Mouse (Mus musculus): ENCODE data around the gene Slco3a1. TPM values are rescaled to one million over a fixed set of nuclear protein-coding genes. Genes with fewer than 3 reads are reported as not detected.

Slco3a1 gene
- polyA plus RNA-seq, 1 experiment from 2014 or later = 14.9 TPM

GRCm38 (mm10) chr7:74505635-74506034 is 48.9 kb downstream of the Slco3a1 start:
- Histone ChIP-seq H3K36me3 (no peaks in the 10 kb centered on the region), H3K4me1 (replicated peaks) (peaks cover 5% of the 10 kb centered on the region), H3K4me2 (no peak overlapping the region), H3K9me3 (replicated peaks) (no peaks in the 10 kb centered on the region), H3K9ac (no peak overlapping the region), H3K4me3 (no peak overlapping the region), H3K27ac (no peak overlapping the region), H3K27me3 (no peaks in the 10 kb centered on the region)
- no peak for ATAC-seq (replicated peaks; ENCODE audit: insufficient number of reproducible peaks, insufficient read depth, low FRiP score, low read depth)
- 75% methylated on average over 10 of the region's 10 CpGs for WGBS

GRCm38 (mm10) chr7:74501187-74501586 is 53.4 kb downstream of the Slco3a1 start:
- WGBS = 76% methylated on average over 10 of the region's 10 CpGs
- H3K4me1 ChIP-seq (replicated peaks) = no peaks in the 10 kb centered on the region
- H3K36me3 ChIP-seq = no peaks in the 10 kb centered on the region
- no peaks in the 10 kb centered on the region for H3K9me3 ChIP-seq (replicated peaks)
- H3K27ac ChIP-seq = no peak overlapping the region
- ATAC-seq (replicated peaks; ENCODE audit: insufficient number of reproducible peaks, insufficient read depth, low FRiP score, low read depth) = no peak
- no peak overlapping the region for H3K9ac ChIP-seq
- H3K4me3 ChIP-seq = no peak overlapping the region
- no peaks in the 10 kb centered on the region for H3K27me3 ChIP-seq
- no peak overlapping the region for H3K4me2 ChIP-seq

DNA sequence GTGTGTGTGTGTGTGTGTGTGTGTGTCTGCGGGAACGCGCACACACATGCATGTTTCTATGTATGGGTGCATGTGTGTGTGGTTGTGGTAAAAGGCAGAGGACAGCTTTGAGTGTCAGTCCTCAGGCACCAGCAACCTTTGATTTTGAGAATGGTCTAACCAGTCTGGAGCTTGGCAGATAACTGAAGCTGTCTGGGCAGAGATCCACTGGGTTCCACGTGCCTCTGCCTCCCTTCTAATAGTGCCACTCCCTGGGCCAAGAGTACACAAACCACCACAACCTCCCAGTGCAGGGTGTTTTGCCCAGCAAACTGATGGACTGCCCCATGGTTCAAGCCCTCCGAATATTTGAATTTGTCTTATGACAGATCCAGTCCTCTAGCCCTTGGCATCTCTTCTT is 55.1 kb downstream of the Slco3a1 start:
- Histone ChIP-seq H3K36me3 (no peaks in the 10 kb centered on the region), H3K4me1 (replicated peaks) (no peaks in the 10 kb centered on the region), H3K4me3 (no peak overlapping the region), H3K4me2 (no peak overlapping the region), H3K27ac (no peak overlapping the region), H3K9me3 (replicated peaks) (no peaks in the 10 kb centered on the region), H3K27me3 (no peaks in the 10 kb centered on the region), H3K9ac (no peak overlapping the region)
- 86% methylated on average over 5 of the region's 5 CpGs for WGBS
- ATAC-seq (replicated peaks; ENCODE audit: insufficient number of reproducible peaks, insufficient read depth, low FRiP score, low read depth) = no peak

DNA sequence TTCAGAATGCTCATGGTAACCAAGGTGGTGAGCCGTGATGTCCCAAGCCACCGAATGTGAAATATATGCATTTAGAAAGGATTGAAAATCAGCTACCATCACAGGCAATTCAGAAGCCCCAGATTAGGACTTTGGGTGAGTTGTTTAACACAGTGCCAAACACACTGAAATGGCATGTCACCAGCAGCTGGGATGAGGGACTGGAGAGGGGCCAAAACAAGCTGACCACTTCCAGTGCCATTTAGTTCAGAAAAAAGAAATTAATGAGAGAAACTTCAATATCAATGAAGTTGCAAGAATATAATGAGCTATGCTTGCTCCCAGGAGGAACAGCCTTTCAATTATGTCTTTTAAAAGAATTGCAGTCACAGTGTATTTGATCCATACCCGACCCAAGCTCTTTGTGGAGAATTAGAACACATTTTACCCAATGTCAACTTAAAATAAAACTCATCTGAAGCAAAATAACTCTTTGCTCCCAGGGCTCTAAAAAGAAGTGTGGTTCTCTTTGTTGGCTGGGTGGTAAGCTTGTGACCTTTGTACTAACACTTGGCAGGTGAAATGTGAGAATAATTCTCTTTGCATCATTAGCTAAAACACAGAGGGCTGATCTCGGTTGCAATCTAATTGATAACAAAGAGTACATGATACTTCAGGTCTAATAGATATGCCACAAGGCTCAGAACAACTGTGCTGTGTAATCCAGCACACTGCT is 56.2 kb downstream of the Slco3a1 start:
- H3K4me1 ChIP-seq (replicated peaks) = no peaks in the 10 kb centered on the region
- no peak overlapping the region for H3K4me3 ChIP-seq
- 74% methylated on average over 4 of the region's 4 CpGs for WGBS
- no peaks in the 10 kb centered on the region for H3K36me3 ChIP-seq
- no peak overlapping the region for H3K4me2 ChIP-seq
- no peaks in the 10 kb centered on the region for H3K27me3 ChIP-seq
- no peaks in the 10 kb centered on the region for H3K9me3 ChIP-seq (replicated peaks)
- H3K27ac ChIP-seq = no peak overlapping the region
- H3K9ac ChIP-seq = no peak overlapping the region
- no peak for ATAC-seq (replicated peaks; ENCODE audit: insufficient number of reproducible peaks, insufficient read depth, low FRiP score, low read depth)

- WGBS = 73% methylated on average over 2 of the region's 2 CpGs
- H3K27me3 ChIP-seq = no peaks in the 10 kb centered on the region
Measured at GRCm38 (mm10) chr7:74497203-74497602, 57.4 kb downstream of the Slco3a1 start.

GRCm38 (mm10) chr7:74495451-74495850 is 59.1 kb downstream of the Slco3a1 start:
- H3K4me2 ChIP-seq = no peak overlapping the region
- H3K4me3 ChIP-seq = no peak overlapping the region
- H3K27me3 ChIP-seq = no peaks in the 10 kb centered on the region
- H3K9ac ChIP-seq = no peak overlapping the region
- H3K36me3 ChIP-seq = no peaks in the 10 kb centered on the region
- 75% methylated on average over 2 of the region's 2 CpGs for WGBS
- ATAC-seq (replicated peaks; ENCODE audit: insufficient number of reproducible peaks, insufficient read depth, low FRiP score, low read depth) = no peak
- H3K9me3 ChIP-seq (replicated peaks) = no peaks in the 10 kb centered on the region
- no peaks in the 10 kb centered on the region for H3K4me1 ChIP-seq (replicated peaks)
- no peak overlapping the region for H3K27ac ChIP-seq

More at GRCm38 (mm10) chr7:74497203-74497602, 57.4 kb downstream of the Slco3a1 start:
- no peak for ATAC-seq (replicated peaks; ENCODE audit: insufficient number of reproducible peaks, insufficient read depth, low FRiP score, low read depth)
- no peaks in the 10 kb centered on the region for H3K9me3 ChIP-seq (replicated peaks)
- H3K9ac ChIP-seq = no peak overlapping the region
- no peaks in the 10 kb centered on the region for H3K36me3 ChIP-seq
- H3K4me3 ChIP-seq = no peak overlapping the region
- H3K4me1 ChIP-seq (replicated peaks) = no peaks in the 10 kb centered on the region
- H3K27ac ChIP-seq = no peak overlapping the region
- H3K4me2 ChIP-seq = no peak overlapping the region

DNA sequence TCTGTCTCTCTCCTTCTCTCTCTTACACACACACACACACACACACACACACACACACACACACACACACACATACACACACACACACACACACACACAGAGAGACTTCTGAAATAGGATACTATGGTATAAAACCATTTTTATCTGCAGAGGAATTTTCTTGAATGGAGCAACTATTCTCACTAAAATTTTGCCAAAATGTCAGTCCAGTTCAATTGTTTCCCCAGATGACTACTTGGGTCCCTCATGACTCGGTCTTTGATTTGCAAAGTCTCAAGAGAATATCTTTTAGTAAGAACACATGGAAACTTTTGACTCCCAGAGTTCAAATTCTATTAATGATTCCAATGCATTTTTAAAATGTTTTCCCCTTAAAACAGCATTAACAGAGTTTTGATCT is 60.8 kb downstream of the Slco3a1 start:
- Histone ChIP-seq H3K9me3 (replicated peaks) (no peaks in the 10 kb centered on the region), H3K27me3 (no peaks in the 10 kb centered on the region), H3K4me1 (replicated peaks) (no peaks in the 10 kb centered on the region), H3K4me3 (no peak overlapping the region), H3K4me2 (no peak overlapping the region), H3K36me3 (no peaks in the 10 kb centered on the region), H3K27ac (no peak overlapping the region), H3K9ac (no peak overlapping the region)
- ATAC-seq (replicated peaks; ENCODE audit: insufficient number of reproducible peaks, insufficient read depth, low FRiP score, low read depth) = no peak
- 73% methylated on average over 1 of the region's 1 CpGs for WGBS

GRCm38 (mm10) chr7:74491683-74492355 is 62.8 kb downstream of the Slco3a1 start:
- 64% methylated on average over 9 of the region's 9 CpGs for WGBS
- Histone ChIP-seq H3K4me1 (replicated peaks) (no peaks in the 10 kb centered on the region), H3K36me3 (no peaks in the 10 kb centered on the region), H3K4me2 (no peak overlapping the region), H3K4me3 (no peak overlapping the region), H3K27ac (no peak overlapping the region), H3K9me3 (replicated peaks) (no peaks in the 10 kb centered on the region), H3K9ac (no peak overlapping the region), H3K27me3 (no peaks in the 10 kb centered on the region)
- no peak for ATAC-seq (replicated peaks; ENCODE audit: insufficient number of reproducible peaks, insufficient read depth, low FRiP score, low read depth)

DNA sequence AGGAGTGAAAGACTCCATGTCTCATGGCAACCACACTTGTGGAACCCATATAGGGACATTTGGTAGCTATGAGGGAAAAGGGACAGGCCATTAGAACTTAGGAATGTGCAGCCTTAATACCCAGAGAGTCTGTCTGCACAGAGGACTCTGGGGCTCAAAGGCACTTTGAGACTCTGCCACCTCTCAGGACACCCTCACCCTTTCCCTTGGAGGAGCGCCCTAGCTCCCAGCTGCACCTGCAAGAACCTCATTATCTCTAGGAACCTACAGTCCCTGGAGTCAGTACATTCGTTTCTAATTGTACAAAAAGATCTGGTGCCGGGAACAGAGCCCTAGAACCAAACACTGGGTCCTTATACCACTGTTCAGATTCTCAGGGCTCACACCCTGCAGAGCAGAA is 66.4 kb downstream of the Slco3a1 start:
- Histone ChIP-seq H3K9ac (no peak overlapping the region), H3K27ac (no peak overlapping the region)
- 78% methylated on average over 3 of the region's 3 CpGs for WGBS

GRCm38 (mm10) chr7:74487727-74488126 is 66.9 kb downstream of the Slco3a1 start:
- H3K27me3 ChIP-seq = no peaks in the 10 kb centered on the region
- no peak overlapping the region for H3K9ac ChIP-seq
- no peaks in the 10 kb centered on the region for H3K36me3 ChIP-seq
- no peak overlapping the region for H3K4me3 ChIP-seq
- no peak overlapping the region for H3K4me2 ChIP-seq
- no peak overlapping the region for H3K27ac ChIP-seq
- ATAC-seq (replicated peaks; ENCODE audit: insufficient number of reproducible peaks, insufficient read depth, low FRiP score, low read depth) = no peak
- no peaks in the 10 kb centered on the region for H3K4me1 ChIP-seq (replicated peaks)
- WGBS = 74% methylated on average over 3 of the region's 3 CpGs
- H3K9me3 ChIP-seq (replicated peaks) = no peaks in the 10 kb centered on the region

More for the DNA sequence above, 66.4 kb downstream of the Slco3a1 start:
- Histone ChIP-seq H3K36me3 (no peaks in the 10 kb centered on the region), H3K27me3 (no peaks in the 10 kb centered on the region), H3K4me3 (no peak overlapping the region), H3K4me2 (no peak overlapping the region), H3K9me3 (replicated peaks) (no peaks in the 10 kb centered on the region), H3K4me1 (replicated peaks) (no peaks in the 10 kb centered on the region)
- no peak for ATAC-seq (replicated peaks; ENCODE audit: insufficient number of reproducible peaks, insufficient read depth, low FRiP score, low read depth)

GRCm38 (mm10) chr7:74486083-74486482 is 68.5 kb downstream of the Slco3a1 start:
- no peaks in the 10 kb centered on the region for H3K9me3 ChIP-seq (replicated peaks)
- no peaks in the 10 kb centered on the region for H3K4me1 ChIP-seq (replicated peaks)
- H3K27me3 ChIP-seq = no peaks in the 10 kb centered on the region
- no peak for ATAC-seq (replicated peaks; ENCODE audit: insufficient number of reproducible peaks, insufficient read depth, low FRiP score, low read depth)
- no peak overlapping the region for H3K4me2 ChIP-seq
- WGBS = 94% methylated on average over 4 of the region's 4 CpGs
- no peak overlapping the region for H3K9ac ChIP-seq
- no peaks in the 10 kb centered on the region for H3K36me3 ChIP-seq
- no peak overlapping the region for H3K4me3 ChIP-seq
- no peak overlapping the region for H3K27ac ChIP-seq

DNA sequence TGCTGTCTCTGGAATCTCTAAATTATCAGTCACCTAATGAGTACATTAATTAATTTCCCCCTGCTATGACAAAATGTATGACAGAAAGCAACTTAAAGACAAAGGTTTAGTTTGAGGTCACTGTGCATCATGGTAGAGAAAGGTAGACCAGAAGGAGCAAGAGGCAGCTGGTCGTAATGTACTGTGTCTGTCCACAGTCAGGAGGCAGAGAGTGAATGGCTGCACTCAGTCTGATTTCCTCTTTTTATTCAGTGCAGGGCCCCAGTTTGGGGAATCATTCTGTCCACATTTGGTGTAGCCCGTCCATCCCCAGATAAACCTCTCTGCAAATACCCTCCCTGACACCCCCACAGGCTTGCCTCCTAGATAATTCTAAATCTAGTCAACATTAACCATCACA is 68.9 kb downstream of the Slco3a1 start:
- H3K4me1 ChIP-seq (replicated peaks) = no peaks in the 10 kb centered on the region
- no peak overlapping the region for H3K4me3 ChIP-seq
- H3K4me2 ChIP-seq = no peak overlapping the region
- no peaks in the 10 kb centered on the region for H3K36me3 ChIP-seq
- no peak overlapping the region for H3K27ac ChIP-seq
- H3K9ac ChIP-seq = no peak overlapping the region
- no peak for ATAC-seq (replicated peaks; ENCODE audit: insufficient number of reproducible peaks, insufficient read depth, low FRiP score, low read depth)
- H3K27me3 ChIP-seq = no peaks in the 10 kb centered on the region
- WGBS = 74% methylated on average over 2 of the region's 2 CpGs
- no peaks in the 10 kb centered on the region for H3K9me3 ChIP-seq (replicated peaks)
